8 mouse cellular contexts compared by ENCODE assay signal in the genomic region with DNA sequence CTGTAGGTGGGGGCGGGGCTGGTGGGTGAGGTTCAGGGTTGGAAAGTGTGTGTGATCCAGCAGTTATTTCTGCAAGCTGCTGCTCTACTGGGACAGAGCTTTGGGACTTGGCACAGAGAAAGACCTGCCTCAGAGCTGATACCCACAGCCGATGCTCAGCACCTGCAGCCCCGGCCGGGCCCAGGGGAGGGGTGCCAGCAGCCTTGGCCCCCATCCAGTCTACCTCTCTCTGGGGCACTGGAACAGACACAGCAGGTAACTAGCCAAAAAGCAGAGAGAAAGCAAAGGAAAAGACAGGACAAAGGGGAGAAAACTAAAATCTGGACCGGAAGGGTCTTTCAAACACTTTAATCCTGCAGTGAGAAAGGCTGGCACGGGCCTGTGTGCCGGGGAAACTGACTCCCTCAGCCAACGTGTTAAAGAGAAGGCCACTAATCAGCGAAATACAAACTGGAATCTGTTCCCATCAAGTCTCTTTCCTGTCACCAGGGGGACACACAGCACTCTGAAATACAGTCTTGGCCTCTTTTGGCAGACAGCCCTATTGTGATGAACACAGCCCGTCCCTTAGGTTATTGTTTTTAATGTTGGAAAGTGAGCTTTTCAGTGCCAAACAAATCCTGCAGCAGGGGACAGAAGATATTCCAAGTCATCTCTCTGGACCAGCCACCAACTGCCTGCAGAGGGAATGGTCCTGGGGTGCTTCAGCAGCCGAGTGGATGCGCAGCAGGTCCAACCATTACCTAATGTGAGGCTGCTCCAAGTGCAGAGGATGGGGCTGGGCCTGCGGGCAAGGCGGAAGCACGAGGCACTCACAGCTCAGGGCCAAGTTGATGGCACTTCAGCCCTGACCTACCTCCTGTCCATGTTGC. TPM values are rescaled to one million over a fixed set of nuclear protein-coding genes. Genes with fewer than 3 reads are reported as not detected.
A peak's percentile ranks its signal among the peaks of the same experiment; 100 is the strongest.
DNase-seq lines count a peak whose midpoint lies in the region; ATAC-seq lines count a peak whose summit lies in the region.
"Had no signal": no experiment of that assay in that cellular context is flagged by ENCODE, and none has a peak within 500 bp of the region (broad histone marks: within the 10 kb centered on the region; RNA-seq: fewer than 3 reads in every experiment).

No protein-coding gene starts in this region.

- WGBS in hindbrain, embryonic 15.5 days = 57% methylated on average over 15 of the region's 15 CpGs

- intact Hi-C loops in heart, postnatal 36 days (cut with DNase I) = no loop called here

- no peaks in the 10 kb centered on the region for H3K36me3 ChIP-seq in hindbrain, embryonic 15.5 days

- H3K4me3 ChIP-seq in hindbrain, embryonic 15.5 days = no peak overlapping the region
- H3K4me3 ChIP-seq: liver, embryonic 12.5 days had no signal

- H3K4me1 ChIP-seq in hindbrain, embryonic 15.5 days (replicated peaks) = peaks cover 62% of the 10 kb centered on the region

- peak; percentile 44 for DNase-seq in heart, postnatal 4 days
- DNase-seq in heart, postnatal 36 days = no peak
- DNase-seq in MN1 (ENCODE audit: low spot score) = peak; percentile 69
- peak; percentile 74 for DNase-seq in cerebellum, adult 11-12 months
- DNase-seq in adrenal gland, adult 18-20 months (ENCODE audit: low spot score in 2 of 2) = no peak

- H3K27ac ChIP-seq in hindbrain, embryonic 15.5 days (replicated peaks) = peak overlapping the region; percentile 70
- H3K27ac ChIP-seq: liver, embryonic 12.5 days had no signal

- H3K27me3 ChIP-seq in hindbrain, embryonic 15.5 days = no peaks in the 10 kb centered on the region
- H3K27me3 ChIP-seq: liver, embryonic 12.5 days had no signal

- no peak for ATAC-seq in hindbrain, embryonic 15.5 days (ENCODE audit: low FRiP score, low read depth)
- ATAC-seq in granulocyte monocyte progenitor cell, adult 5-6 weeks (replicated peaks; ENCODE audit: poor library complexity, severe bottlenecking) = no peak
- ATAC-seq: liver, embryonic 12.5 days had no signal

- no peaks in the 10 kb centered on the region for H3K9me3 ChIP-seq in hindbrain, embryonic 15.5 days
- H3K9me3 ChIP-seq: liver, embryonic 12.5 days had no signal

- H3K9ac ChIP-seq in hindbrain, embryonic 15.5 days = no peak overlapping the region
- H3K9ac ChIP-seq: liver, embryonic 12.5 days had no signal

- H3K4me2 ChIP-seq in hindbrain, embryonic 15.5 days = no peak overlapping the region
- H3K4me2 ChIP-seq: liver, embryonic 12.5 days had no signal

RNA-seq across cellular contexts. Expression of a gene that starts 49.4 kb away (rescaled TPM):
- 10 to 100 TPM; 57.1 to 58.8 TPM for total RNA-seq in heart, postnatal 4 days (2021)
- total RNA-seq in heart, postnatal 36 days (2021) = 100 to 1,000 TPM; 218 to 224 TPM
- 2.9 and 3.5 TPM in 2 replicates for polyA plus RNA-seq in hindbrain, embryonic 15.5 days (2015; fragmentation: Nextera tagmentation; extraction: Ambion mirVana)
- total RNA-seq in granulocyte monocyte progenitor cell, adult 5-6 weeks (2014; fragmentation: Nextera tagmentation) = 8.5 TPM in 1 of 2 replicates, not detected in the other
- 0.56 and 0.82 TPM in 2 replicates for total RNA-seq in granulocyte monocyte progenitor cell, adult 5-6 weeks (2017)
- 100 to 1,000 TPM; 149 to 166 TPM for total RNA-seq in adrenal gland, adult 18-20 months (2021)

Comparison
In these comparisons a context has a peak if more than half of its experiments do, and no peak if none do; other contexts are left out.
1. DNase-seq: peak in heart, postnatal 4 days (single experiment), MN1 (single experiment) and cerebellum, adult 11-12 months (single experiment); none in heart, postnatal 36 days (0 of 2) and adrenal gland, adult 18-20 months (0 of 2).
2. RNA of a gene that starts 49.4 kb away (total RNA-seq): 218 to 224 TPM in heart, postnatal 36 days, 149 to 166 TPM in adrenal gland, adult 18-20 months and 57.1 to 58.8 TPM in heart, postnatal 4 days; 0.56 to 8.5 TPM in granulocyte monocyte progenitor cell, adult 5-6 weeks; every median in the first group is over 4 times any median in the second.